Mouse (Mus musculus) monocyte, adult 5-6 weeks (primary cell): ENCODE measurements around the gene Smtnl2. TPM values are rescaled to one million over a fixed set of nuclear protein-coding genes. Genes with fewer than 3 reads are reported as not detected.

Experiments used
- ATAC-seq: fragments of 153-309, 156-312 bp; replicated peaks from 2 replicates; pipeline ENCODE4 v1.8.0; 2017; ENCODE audit warnings: mild to moderate bottlenecking; ENCODE audit not compliant: low TSS enrichment, insufficient number of reproducible peaks, severe bottlenecking, poor library complexity, low FRiP score
- total RNA-seq: library from RNA; stranded (forward); fragments of 200-1000, 200-491, 200-594 nt; gene quantifications from 3 replicates; pipeline ENCODE4 v1.2.3, GENCODE M21; 2017

Gene Smtnl2
- total RNA-seq, 1 experiment from 2014 or later = not detected

- ATAC-seq = peak; percentile 97
These were observed 17.8 kb upstream of the Smtnl2 start for GRCm38 (mm10) chr11:72429288-72429690.

DNA sequence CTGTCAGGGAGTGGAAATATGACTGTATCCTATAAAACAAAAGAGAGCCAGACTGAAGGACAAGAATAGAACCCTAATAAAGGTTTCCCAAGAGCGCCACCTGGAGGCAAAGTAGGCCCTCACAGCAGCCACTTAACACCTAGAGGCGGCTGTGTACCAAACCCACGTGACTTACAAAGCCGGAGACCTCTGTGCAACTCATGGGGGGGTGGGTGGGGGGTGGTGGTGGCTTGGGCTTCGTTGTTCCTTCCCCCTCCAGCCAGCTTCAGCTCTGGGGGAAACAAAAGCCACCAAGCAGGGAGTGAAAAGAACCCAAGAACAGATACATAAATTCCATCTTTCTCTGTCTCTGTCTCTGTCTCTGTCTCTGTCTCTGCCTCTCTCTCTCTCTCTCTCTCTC, 17.2 kb upstream of the Smtnl2 start:
- peak; percentile 74 for ATAC-seq

DNA sequence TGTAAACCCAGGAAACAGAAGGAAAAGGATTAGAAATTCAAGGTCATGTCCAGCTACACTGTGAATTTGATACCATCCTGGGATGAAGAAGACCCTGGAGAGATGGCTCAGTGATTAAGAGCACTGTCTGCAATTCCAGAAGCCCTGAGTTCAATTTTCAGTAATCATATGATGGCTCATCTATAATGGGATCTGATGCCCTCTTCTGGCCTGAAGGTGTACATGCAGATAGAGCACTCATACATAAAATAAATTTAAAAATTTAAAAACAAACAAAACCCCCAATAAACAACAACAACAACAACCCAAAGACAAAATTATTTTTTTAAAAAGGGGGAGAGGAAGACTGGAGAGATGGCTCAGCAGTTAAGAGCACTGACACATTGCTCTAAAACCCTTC, 15.4 kb upstream of the Smtnl2 start:
- no peak for ATAC-seq

- ATAC-seq = no peak
These were observed 13.7 kb upstream of the Smtnl2 start for GRCm38 (mm10) chr11:72425201-72425600.

- ATAC-seq = no peak
These were observed 12.2 kb upstream of the Smtnl2 start for GRCm38 (mm10) chr11:72423686-72424085.

DNA sequence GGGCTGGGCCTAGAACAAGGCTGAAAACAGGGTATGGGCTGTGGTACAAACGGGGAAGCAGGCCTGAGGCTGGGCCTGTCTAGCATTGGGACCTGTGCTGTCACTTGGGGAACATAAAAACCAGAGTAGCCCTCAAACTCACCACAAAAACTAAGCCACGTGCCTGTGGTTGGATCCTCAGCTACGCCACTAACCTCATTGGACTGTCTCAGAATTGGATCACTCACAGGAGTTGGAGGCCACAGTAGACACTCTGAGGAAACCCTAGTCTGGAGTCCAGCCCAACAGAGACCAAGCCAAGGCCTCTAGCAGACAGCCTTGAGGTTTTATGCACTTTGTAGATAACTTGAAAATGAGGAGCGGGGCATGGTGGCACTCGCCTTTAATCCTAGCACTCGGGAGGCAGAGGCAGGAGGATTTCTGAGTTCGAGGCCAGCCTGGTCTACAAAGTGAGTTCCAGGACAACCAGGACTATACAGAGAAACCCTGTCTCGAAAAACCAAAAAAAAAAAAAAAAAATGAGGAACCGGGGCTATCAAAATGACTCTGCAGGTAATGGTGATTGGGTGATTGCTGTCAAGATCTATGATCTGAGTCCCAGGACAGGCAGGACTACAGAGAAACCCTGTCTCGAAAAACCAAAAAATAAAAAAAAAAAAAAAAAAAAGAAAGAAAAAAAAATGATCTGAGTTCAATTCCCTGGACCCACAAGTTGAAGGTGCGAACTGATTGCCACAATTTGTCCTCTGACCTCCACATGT, 10.2 kb upstream of the Smtnl2 start:
- 0 out of 2 replicates have a peak, but pooled peaks have one; percentile 45 for ATAC-seq

GRCm38 (mm10) chr11:72420460-72421122, 9.1 kb upstream of the Smtnl2 start:
- no peak for ATAC-seq

- no peak for ATAC-seq
These were observed 7.5 kb upstream of the Smtnl2 start for GRCm38 (mm10) chr11:72419006-72419405.

- ATAC-seq = no peak
These were observed 6.7 kb upstream of the Smtnl2 start for GRCm38 (mm10) chr11:72418227-72418626.

DNA sequence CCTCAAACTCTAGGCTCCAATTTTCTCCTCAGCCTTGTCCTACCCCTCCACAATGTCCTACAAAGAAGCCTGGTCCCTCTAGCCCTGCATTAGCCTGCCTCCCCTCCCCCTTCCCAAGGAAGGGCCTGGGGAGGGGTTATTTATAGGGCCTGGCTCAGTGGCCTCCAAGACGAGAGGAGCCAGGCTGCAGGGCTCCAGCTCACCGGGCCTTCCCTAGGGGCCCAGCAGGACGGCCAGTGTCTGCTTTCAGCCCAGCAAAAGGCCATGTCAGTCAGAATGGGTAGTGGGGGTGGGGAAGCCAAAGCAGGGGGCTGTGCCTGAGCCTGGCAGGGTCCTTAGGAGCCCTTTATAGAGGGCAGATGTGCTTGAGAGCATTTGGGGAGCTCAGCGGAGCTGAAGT, 5.9 kb upstream of the Smtnl2 start:
- no peak for ATAC-seq

DNA sequence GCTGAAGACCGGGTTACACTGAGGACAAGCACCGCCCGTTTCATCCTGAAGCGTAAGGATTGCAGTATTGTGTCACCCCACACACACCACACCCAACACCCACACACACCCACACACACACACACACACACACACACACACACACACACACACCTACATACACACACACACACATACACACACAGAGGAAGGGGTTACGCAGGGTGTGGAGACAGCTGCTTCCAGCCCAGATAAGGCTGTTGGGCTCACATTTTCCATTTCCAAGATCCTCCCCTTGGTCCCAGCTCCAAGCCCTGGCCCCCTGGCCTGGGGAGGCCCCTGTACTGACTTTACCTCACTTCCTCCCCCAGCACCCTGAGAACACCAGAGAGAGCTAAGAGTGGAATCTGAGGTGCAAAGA, 5.2 kb upstream of the Smtnl2 start:
- ATAC-seq = no peak

DNA sequence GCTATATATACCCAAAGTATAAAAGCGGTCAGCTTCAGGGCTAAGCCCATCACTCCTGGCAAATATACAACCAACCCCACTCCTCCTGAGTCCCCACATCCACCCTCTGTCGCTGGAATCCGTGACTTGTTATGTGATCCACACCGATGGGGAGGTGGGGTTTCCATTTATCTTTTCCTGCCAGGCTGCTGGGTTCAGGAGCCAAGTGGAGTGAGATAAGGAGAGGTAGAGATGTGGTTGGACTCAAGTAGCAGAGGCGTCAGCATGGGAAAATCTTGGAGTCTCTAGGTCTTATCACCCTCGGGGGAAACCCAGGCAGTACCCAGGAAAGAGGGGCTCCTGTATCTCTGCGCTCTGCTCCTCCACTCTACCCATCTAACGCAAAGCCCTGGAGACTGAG, 3.6 kb upstream of the Smtnl2 start:
- ATAC-seq = no peak

DNA sequence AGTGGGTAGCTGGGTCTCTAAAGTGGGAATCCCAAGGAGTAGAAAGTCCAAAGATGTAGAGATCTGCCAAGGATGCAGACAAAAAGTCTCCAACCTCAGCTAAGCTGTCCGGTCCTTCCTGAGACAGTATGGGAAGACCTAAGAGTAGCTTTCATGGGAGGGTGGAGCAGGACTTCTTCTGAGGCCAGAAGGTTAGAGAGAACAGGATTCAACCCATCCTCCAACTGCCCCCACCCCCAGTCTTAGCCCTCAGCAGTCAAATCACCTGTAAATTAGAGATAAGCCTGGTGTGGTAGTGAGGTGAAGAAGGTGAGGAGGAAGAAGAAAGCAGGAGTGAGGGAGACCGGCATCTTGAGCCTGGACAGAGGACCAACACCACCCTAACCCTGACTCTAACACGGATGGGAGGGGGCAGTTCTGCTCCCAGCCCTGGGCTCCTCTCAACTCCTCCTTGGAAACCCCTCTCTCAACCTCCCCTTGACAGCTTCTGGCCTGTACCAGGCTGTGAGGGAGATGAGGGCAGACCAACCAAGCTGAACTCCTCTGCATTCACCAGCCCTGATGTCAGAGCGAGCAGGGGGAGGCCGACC, 2.2 kb upstream of the Smtnl2 start:
- ATAC-seq = no peak

DNA sequence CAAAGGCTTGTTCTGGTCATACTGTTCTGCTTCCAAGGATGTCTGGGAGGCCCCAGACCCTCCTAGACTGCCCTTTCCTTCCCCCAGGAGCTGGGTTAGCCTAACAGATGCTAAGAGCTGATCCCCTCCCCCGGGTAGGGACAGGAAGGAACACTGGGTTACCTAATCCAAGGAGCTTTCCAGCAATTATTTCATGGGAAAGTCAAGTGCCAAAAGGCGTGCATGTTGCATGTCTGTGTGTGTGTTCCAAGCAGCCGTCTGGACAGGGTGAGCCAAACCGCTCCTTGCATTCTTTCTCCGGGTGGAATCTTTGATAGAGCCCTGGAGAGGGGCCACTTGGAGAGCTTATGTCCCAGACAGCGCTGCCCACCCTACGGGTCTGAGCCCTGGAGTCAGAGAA, 1.5 kb upstream of the Smtnl2 start:
- ATAC-seq = no peak

- no peak for ATAC-seq
These were observed 432 bp upstream of the Smtnl2 start for GRCm38 (mm10) chr11:72411945-72412344.

- ATAC-seq = no peak
These were observed 906 bp downstream of the Smtnl2 start for GRCm38 (mm10) chr11:72410521-72411092.

DNA sequence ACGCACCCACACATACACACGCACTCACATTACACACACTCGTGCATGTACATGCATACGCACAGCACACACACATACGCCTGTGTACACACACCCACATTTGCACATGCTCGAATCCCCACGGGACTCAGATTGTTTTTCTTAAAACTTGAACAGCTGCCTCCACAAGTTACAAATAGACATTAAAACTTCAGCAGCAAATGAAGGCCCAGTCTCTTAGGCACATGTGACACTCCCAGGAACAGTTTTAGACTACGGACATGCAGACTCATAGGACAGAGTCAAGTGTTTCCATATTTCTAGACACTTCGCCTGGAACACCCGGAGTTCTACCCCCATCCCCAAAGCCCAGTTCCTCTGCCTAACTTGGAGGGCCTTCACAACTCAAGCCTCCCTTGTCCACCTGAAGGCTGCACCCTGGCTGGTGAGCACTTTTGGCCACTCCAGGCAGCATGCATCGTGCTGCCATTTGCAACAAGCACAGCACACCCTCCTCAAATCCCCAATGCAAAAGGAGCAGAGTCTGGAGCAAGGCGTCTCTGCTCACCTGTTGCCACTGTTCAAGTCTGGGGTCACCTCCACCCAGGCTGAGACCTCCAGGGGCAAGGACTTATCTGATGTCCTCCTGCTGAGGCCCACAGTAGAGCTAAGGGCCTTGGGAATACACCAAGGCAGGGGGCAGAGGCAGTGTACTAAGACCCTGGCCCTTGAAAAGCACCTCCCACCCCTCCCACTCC, 1.7 kb downstream of the Smtnl2 start:
- ATAC-seq = no peak

DNA sequence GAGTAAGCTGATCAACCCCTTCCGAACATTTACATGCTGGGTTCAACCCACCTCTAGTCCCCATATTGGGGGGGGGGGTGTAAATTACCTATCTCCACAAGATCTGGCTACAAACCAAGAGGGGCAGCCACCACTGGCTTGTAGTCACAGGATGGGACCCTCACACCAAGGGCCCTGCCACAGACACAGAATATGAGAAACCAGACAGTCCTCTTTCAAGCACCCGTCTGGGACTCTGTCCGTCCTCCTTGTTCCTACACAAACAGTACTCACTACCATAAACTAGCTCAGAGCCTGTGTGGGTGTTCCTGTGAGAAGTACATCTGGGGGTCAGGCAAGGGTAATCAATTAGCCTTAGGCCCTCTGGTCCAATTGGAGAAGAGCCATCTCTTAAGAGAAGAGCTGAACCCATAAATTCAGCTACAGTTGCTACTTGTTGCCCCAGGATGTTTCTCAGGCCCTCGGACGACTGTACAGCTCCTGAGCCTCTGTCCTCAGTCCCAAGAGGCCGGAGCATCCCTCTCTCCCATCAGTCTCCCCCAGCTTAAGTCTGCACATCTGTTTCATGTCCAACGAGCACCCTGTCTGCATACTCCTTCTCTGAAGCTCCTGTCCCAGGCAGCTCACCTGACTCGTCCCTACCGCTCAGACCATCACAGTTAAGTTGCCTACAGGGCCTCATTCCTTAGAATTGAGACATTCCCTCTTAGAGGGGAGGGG, 2.9 kb downstream of the Smtnl2 start:
- no peak for ATAC-seq
